Mouse (Mus musculus) mature B cell (primary cell): Measurements from ENCODE around the gene Tesmin.

Experiments
- in situ Hi-C: fragments of 300-500 bp; cut with MboI; formaldehyde crosslinking; loops from 2 replicates; pipeline ENCODE4 v1.14.3; 2019

The Tesmin gene

DNA sequence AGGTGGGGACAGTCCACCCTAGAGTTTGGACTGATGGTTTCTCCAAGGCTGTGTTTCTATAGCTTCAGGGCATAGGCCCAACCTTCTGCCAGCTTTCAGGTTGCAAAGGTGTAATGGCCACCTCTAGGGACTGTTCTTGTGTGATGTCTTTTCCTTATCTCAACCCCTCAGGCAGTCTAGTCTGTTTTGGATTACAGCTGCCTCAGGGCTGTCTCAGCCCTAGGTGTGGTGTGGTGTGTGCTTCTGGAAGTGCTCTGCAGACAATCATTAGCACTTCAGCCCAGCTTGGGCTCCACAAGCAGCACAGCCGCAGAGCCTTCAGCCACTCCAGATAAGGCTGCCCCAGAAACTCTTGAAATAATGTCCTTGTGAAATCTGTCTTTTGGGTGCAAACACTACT is 3.7 kb downstream of the Tesmin start:
- in situ Hi-C loops, result no loop called here

DNA sequence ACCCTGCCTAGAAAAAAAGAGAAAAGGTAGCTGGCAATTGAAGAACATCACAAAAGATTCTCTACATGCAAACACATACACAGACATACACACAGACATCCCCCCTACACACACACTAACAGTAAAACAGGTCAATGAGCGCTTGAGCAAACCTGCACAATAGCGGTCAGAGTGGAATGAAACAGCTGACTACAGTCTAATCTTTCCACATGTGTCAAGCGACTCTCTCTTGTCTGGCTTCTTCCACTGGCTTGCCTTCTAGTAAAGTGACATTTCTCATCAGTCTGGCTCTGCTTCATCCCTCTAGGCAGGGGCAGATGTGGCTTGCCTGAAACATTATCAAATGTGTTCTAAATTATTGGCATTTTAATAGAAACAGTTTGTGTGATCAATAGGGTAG is 5.6 kb downstream of the Tesmin start:
- in situ Hi-C loops, result no loop called here

DNA sequence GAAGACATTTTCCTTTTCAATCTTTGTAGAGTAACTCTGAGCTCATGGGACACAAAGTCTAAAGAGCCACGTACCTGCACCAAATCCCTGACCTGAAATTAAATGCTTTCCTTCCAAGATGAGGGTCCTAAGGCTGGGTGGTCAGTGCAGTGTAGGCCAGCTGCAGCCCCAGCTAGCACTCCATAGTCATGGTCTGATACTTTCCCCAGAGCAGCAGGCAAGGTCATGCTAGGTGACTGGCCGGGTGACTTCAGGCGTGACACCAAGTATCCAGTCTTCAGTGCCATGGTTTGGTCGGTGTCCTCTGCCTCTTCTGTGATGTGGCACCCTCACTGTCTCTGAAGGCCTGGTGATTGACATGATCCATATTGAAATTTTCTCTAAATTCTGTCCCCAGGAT is 11.4 kb downstream of the Tesmin start:
- in situ Hi-C loops, result no loop called here

DNA sequence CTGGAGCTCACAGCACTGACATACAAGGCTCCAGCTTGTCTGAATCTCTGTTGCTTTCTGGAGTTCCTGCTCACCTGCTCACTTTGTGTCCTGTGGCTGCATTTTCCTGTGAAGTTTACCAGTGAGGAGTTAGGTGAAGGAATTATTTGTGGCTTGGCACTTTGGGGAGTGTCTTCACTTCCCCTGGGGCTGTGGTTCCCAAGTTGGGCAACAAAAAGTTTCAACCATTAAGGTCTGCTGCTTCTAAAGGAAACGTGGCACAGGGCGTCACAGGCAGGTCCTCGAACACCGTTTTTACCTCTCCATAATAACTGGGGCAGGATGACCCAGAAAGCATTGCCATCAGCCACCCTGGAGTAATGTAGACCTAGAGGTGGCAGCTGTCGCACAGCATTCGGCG is 12.8 kb downstream of the Tesmin start:
- in situ Hi-C loops, result no loop called here

- in situ Hi-C loops, result no loop called here
Observed at GRCm38 (mm10) chr19:3401943-3402342, 13.3 kb downstream of the Tesmin start.

- in situ Hi-C loops, result no loop called here
Observed at GRCm38 (mm10) chr19:3402390-3402789, 13.7 kb downstream of the Tesmin start.

- in situ Hi-C loops, result no loop called here
Observed at GRCm38 (mm10) chr19:3404030-3404429, 15.4 kb downstream of the Tesmin start.

DNA sequence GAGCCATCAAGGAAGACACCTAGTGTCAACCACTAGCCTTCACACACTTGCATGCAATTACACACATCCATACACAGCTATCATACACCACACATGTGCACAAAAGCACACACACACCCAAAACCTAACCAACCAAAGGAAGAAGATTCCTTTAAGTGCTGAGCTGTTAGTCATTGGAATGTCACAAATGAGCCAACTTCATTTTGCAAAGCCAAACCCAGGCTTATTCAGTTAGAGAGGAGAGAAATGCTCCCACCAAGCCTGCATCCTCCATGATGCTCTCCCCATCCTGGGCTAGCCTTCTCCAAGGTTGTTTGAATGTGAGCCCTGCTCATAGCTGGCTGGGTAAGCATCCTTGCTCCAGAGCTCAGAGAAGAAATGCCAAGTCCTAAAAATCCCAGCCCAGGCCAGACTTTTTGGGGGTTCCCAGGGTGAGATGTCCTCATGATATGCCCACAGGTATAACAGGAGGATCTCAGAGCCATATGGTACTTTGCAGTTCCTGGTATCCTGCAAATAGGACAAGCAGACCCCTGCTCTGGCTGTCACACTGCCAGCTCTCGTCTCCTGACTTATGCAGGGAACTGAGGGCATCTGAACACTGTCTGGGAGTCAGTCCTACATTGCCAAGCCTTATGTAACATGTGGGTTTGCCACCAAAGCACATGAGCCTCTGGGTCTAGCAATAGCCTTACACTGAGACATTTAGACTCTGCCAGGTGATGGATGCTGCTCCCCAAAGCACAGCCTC is 17.0 kb downstream of the Tesmin start:
- in situ Hi-C loops, result no loop called here

DNA sequence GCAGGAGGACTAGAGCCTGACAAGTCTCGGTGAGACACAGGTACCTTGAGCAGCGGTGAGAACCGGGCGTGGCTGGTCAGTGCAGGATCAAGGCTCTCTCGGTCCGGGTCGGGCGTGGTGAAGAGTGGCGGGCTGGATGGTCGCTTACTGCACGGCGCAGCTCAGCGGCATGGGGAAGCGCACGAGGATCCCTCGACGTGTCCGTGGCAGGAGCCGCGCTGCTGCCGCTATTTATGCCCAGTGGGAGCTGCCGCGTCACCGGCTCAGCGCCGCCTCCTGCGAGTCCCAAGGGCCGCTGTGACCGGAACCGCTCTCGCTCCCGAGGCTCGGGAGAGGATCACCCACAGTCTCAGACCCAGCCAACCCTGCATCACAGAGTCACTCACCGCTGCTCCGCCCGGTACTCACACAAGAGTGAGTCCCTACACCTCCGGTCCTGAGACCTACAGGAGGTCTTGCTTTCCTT is 25.6 kb downstream of the Tesmin start, which contains the start of gene Gal:
Gal (minus strand) TSS at position 277 of the 466 bp plus-strand sequence.
- in situ Hi-C loops, result no loop called here

DNA sequence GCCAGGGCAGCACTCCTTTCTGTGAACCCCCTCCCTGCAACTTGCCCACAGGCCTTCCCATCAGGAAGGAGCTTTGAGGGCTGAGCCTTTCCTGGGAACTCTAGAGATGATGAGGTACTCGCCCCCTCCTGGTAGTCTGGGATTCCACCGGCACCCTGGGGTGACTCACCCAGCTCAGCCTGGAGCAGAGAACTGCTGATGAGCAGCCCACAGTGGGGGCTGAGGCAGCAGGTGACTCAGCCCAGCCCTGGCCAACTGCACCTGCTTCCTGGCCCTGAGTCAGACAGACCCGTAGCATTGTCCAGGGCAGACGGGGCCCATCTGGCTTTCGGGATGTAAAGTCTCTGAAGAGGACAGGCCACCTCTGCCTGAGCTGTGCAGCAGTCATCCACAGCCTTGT is 30.6 kb downstream of the Tesmin start:
- in situ Hi-C loops, result no loop called here

- in situ Hi-C loops, result no loop called here
Observed at GRCm38 (mm10) chr19:3422488-3422887, 33.8 kb downstream of the Tesmin start.

DNA sequence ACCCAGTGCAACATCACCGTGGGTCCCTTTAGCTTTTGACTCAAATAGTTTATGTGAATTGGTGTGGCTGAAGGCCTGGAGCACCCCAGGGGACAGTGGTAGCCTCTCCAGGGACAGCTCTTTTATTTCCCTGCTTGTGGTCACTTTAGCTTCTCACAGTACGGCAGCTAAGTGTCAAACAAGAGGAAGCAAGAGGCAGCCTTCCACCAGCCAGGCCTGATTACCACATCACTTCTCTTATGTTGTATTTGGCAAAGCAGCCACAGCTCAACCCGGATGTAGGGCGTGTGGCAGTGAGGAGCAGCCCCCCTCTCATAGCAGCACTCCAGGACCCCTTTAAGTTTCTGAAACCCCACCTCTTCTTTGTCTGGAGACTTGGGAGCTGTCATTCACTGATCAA is 34.3 kb downstream of the Tesmin start:
- in situ Hi-C loops, result no loop called here

DNA sequence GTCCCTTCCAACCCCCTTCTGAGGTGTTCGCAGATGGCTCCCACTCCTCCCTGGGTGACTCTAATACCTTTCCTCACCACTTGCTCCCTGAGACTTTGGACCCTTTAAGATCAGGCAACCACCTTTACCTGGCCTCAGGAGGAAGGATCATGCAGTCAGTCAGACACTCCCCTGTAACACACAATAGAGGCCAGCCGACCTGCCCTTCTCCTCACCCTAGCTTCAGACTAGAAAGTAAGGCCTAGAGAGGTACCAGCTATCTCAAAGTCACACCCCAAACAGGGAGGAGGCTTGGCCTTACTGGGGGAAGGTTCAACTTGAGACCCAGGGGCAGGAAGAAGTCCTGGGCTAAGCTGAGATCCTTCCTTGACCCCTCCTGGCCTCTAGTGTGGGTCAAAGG is 35.6 kb downstream of the Tesmin start:
- in situ Hi-C loops, result no loop called here

DNA sequence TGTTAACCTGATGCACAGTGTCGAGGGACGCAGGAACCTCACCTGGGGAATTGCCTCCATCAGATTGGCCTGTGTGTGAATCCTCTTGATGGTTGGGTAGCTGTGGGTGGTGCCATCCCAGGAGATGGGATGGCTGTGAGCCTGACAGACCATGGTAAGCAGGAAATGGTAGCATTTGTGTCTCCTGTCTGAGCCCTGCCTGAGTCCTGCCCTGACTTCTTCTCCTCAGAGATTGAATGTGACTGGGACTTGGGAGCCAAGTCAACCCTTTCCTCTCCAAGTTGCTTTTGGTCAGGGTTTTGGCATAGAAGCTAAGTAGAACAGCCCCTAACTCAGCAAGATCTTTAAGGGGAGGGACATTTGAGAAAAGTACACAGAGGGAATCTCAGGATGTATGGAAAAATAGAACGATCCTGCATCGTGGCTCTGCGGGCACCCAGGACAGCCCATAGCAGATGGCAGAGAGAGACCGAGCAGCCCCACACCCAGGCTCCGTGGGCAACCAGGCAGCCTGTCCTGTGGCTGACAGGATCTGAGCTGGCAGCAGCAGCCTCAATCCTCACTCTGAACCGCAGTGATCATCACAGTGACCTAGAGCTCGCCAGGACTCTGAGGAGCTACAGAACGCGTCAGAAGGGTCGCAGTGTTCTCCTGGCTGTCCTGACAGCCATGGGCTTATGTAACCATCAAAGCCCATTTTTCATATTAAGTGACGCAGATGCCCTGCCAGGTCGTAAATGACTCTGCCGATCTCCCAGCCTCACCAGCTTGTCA is 39.6 kb downstream of the Tesmin start:
- in situ Hi-C loops, result no loop called here

DNA sequence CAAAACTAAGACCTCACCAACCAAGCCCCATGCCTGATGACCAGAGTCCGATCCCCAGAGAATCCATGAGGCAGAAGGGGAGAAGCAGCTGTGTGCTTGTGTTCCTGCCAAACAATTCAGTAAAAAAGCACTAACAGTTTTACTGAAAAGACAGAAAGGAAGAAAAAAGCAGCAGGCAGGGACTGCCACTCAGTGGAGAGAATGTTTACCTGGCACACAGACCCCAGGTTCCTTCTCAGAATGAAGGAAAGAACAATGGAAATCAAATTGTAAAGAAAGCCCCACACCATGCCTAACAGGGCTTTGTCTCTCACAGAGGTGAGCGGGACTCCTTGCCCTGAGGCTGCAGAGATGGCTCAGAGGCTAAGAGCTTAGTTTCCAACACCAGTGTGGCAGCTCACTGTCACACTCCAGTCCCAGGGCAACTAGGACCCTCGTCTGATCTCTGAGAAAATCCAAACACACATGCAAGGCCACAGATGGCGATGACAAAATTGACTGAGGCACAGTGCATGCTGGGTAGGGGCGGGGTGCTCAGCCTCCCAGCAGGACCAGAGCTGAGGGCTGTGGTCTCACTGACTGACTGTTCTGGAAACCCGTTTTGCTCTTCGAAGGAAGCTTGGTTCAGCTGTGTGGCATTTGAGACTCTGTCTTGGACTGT is 40.6 kb downstream of the Tesmin start:
- in situ Hi-C loops, result no loop called here

- in situ Hi-C loops, result no loop called here
Observed at GRCm38 (mm10) chr19:3431066-3431465, 42.4 kb downstream of the Tesmin start.

DNA sequence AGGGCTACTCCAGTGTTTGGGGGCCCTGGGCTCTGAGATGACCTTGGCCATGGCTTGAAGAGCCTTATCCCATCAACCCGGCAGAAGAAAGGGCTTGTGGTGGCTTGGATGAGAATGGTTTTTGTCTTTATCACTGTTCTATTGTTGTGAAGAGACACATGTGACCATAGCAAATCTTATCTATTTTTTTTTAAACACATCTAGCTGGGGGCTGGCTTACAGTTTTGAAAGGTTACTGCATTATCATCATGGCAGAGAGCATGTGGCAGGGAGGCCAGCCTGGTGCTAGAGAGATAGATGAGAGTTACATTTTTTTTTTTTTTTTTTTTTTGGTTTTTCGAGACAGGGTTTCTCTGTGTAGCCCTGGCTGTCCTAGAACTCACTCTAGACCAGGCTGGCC is 43.3 kb downstream of the Tesmin start:
- in situ Hi-C loops, result no loop called here

DNA sequence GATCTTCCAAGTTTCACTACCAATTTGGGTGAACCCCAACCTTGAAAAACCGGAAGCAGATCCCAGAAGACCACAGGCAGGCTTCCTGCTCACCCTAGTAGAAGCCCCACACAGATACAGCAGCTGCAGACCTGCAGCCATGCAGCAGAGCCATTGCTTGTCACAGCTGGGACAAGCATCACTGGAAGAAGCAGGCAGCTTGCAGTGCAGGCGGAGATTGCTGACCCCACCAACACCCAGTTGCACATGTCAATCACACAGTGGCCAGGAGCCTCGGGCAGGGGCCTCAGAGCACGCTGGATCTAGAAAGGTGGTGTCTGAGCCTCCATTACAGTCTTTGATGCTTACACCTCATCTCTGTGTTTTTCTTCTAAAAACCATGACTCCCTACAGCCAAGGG is 45.5 kb downstream of the Tesmin start:
- in situ Hi-C loops, result no loop called here

GRCm38 (mm10) chr19:3434641-3435040 is 46.0 kb downstream of the Tesmin start:
- in situ Hi-C loops, result no loop called here

DNA sequence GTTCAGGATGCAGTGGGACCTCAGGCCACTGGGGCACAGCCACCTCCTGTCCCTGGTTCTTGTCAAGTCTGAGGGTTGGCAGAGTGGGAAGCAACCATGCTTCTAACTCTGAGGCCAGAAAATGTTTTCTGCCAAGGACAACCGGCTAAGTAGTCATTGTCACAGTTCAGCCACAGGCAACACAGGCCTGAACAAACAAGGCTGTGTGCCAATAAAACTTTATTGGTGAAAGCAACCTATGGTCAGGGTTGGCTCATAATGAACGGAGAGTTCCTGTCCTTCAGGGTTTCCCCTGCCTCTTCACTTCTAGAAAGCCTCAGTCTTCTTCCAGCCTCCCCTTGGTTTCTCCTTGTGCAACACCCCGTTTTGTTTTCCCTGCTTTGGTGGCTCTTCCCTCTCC is 47.2 kb downstream of the Tesmin start:
- in situ Hi-C loops, result no loop called here

- in situ Hi-C loops, result no loop called here
Observed at GRCm38 (mm10) chr19:3436840-3437239, 48.2 kb downstream of the Tesmin start.

DNA sequence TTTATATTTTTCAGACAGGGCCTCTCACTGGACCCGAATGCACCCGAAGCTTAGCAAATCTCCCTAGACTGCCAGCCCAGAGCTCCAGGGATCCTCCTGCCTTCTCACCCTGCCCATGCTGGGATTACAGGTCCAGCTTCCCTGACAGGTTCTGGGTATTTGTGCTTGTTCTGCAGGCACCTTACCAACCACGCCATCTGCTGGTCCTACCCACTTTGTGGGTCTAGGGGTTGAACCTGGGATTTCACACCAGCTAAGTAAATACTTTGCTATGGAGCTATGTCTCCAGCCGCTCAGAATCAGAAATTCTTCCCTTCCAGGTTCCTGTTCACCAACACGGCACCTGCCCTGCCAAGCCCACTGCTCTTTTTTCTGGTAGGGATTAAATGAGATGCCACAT is 49.3 kb downstream of the Tesmin start:
- in situ Hi-C loops, result no loop called here

GRCm38 (mm10) chr19:3440667-3441066 is 52.0 kb downstream of the Tesmin start:
- in situ Hi-C loops, result loop anchor here (10.0 kb wide), 1 partner anchor 146 kb away; no protein-coding TSS in a partner anchor
